Mouse (Mus musculus) liver, postnatal 0 days (tissue): ENCODE data around the gene Rbfox1. TPM values are rescaled to one million over a fixed set of nuclear protein-coding genes. Genes with fewer than 3 reads are reported as not detected.

Experiments
- ATAC-seq: fragments of 200-750 bp; cut with Nextera tagmentation; 2 replicates; pipeline ENCODE4 v1.8.0; 2017; ENCODE audit warnings: mild to moderate bottlenecking, moderate library complexity
- DNase-seq: peaks from one replicate; pipeline ENCODE4 v3.0.0-alpha.2; 2016
- H3K27ac ChIP-seq: fragments of 300-500 bp; sonication (generic); 2 replicates; pipeline ENCODE4 v1.5.1; 2014; ENCODE audit warnings: antibody characterized with exemption, moderate library complexity, mild to moderate bottlenecking, low read depth
- H3K27me3 ChIP-seq: fragments of 300-500 bp; sonication (generic); 2 replicates; pipeline ENCODE4 v1.6.1; 2014; ENCODE audit warnings: low read length, control low read depth, mixed read lengths; ENCODE audit not compliant: insufficient read depth
- H3K36me3 ChIP-seq: fragments of 300-500 bp; sonication (generic); replicated peaks from 2 replicates; pipeline ENCODE4 v1.6.1; 2014; ENCODE audit warnings: mild to moderate bottlenecking, control low read depth, low read length, moderate library complexity, mixed read lengths; ENCODE audit not compliant: insufficient read depth
- H3K4me1 ChIP-seq: fragments of 300-500 bp; sonication (generic); 2 replicates; pipeline ENCODE4 v1.6.1; 2014; ENCODE audit warnings: antibody characterized with exemption, mild to moderate bottlenecking, control low read depth; ENCODE audit not compliant: insufficient read depth
- H3K4me2 ChIP-seq: fragments of 300-500 bp; sonication (generic); 2 replicates; pipeline ENCODE4 v1.6.1; 2014; ENCODE audit warnings: low read depth, mild to moderate bottlenecking, low read length, moderate library complexity, mixed read lengths
- H3K4me3 ChIP-seq: fragments of 300-500 bp; sonication (generic); 2 replicates; pipeline ENCODE4 v1.5.1; 2014; ENCODE audit warnings: low read depth, low read length
- H3K9ac ChIP-seq: fragments of 300-500 bp; sonication (generic); replicated peaks from 2 replicates; pipeline ENCODE4 v1.6.1; 2014; ENCODE audit warnings: mild to moderate bottlenecking, moderate library complexity
- H3K9me3 ChIP-seq: fragments of 300-500 bp; sonication (generic); 2 replicates; pipeline ENCODE4 v1.6.1; 2016; ENCODE audit warnings: mild to moderate bottlenecking, control low read depth, low read length, mixed read lengths
- CTCF ChIP-seq: sonication (generic); IDR thresholded peaks from 2 replicates; pipeline ENCODE4 v1.5.1; 2016; ENCODE audit warnings: antibody characterized with exemption, low read depth
- EP300 ChIP-seq: IDR thresholded peaks from 2 replicates; pipeline ENCODE4 v1.6.1; 2016; ENCODE audit warnings: antibody characterized with exemption, low read depth, mild to moderate bottlenecking
- WGBS: fragments of 180-500 bp; shearing (Covaris S2); extraction: QIAGEN DNeasy Blood & Tissue Kit; methylation state at CpG from one replicate; pipeline ENCODE4 v1.1.7; 2014; ENCODE audit not compliant: insufficient replicate concordance; 5-methylcytosine and 5-hydroxymethylcytosine counted together
- polyA plus RNA-seq: library from polyadenylated mRNA; unstranded; fragments of >200 nt; fragmentation: Nextera tagmentation; extraction: Ambion mirVana; gene quantifications from 2 replicates; pipeline ENCODE4 v1.2.1, GENCODE M21; 2015

Gene Rbfox1
- polyA plus RNA-seq, 1 experiment from 2014 or later, result 0.12 TPM

GRCm38 (mm10) chr16:6421623-6422145 lies 536.5 kb downstream of the Rbfox1 start:
- Histone ChIP-seq H3K27ac (no peak overlapping the region), H3K36me3 (no peaks in the 10 kb centered on the region), H3K9ac (no peak overlapping the region), H3K27me3 (no peaks in the 10 kb centered on the region), H3K4me3 (no peak overlapping the region), H3K4me1 (no peaks in the 10 kb centered on the region), H3K9me3 (0 out of 2 replicates have a peak, but pooled peaks cover 2% of the 10 kb centered on the region), H3K4me2 (no peak overlapping the region)
- DNase-seq (no peak), ATAC-seq (no peak)
- TF ChIP-seq EP300 (no peak), CTCF (no peak)
- WGBS, result 51% methylated on average over 3 of the region's 3 CpGs

- 72% methylated on average over 4 of the region's 4 CpGs for WGBS
- no peak for DNase-seq
- no peaks in the 10 kb centered on the region for H3K4me1 ChIP-seq
Observed at GRCm38 (mm10) chr16:6423878-6424409, 538.8 kb downstream of the Rbfox1 start.

GRCm38 (mm10) chr16:6424738-6425137 lies 539.6 kb downstream of the Rbfox1 start:
- whole genome bisulfite sequencing, result 76% methylated on average over 2 of the region's 2 CpGs
- H3K27me3 ChIP-seq, result no peaks in the 10 kb centered on the region
- no peak overlapping the region for H3K27ac ChIP-seq
- ATAC-seq (no peak), DNase-seq (no peak)
- H3K4me2 ChIP-seq, result no peak overlapping the region
- no peaks in the 10 kb centered on the region for H3K4me1 ChIP-seq
- H3K4me3 ChIP-seq, result no peak overlapping the region
- H3K9ac ChIP-seq, result no peak overlapping the region
- TF ChIP-seq CTCF, result no peak
- no peak for TF ChIP-seq EP300
- H3K9me3 ChIP-seq, result 0 out of 2 replicates have a peak, but pooled peaks cover 2% of the 10 kb centered on the region
- H3K36me3 ChIP-seq, result no peaks in the 10 kb centered on the region

More at GRCm38 (mm10) chr16:6423878-6424409, 538.8 kb downstream of the Rbfox1 start:
- Histone ChIP-seq H3K36me3 (no peaks in the 10 kb centered on the region), H3K9ac (no peak overlapping the region), H3K27me3 (no peaks in the 10 kb centered on the region), H3K4me3 (no peak overlapping the region), H3K4me2 (no peak overlapping the region), H3K27ac (no peak overlapping the region), H3K9me3 (0 out of 2 replicates have a peak, but pooled peaks cover 2% of the 10 kb centered on the region)
- ATAC-seq, result no peak
- TF ChIP-seq EP300, result no peak
- no peak for TF ChIP-seq CTCF

- Histone ChIP-seq H3K4me1 (no peaks in the 10 kb centered on the region), H3K9me3 (no peaks in the 10 kb centered on the region), H3K27me3 (no peaks in the 10 kb centered on the region), H3K4me2 (no peak overlapping the region), H3K36me3 (no peaks in the 10 kb centered on the region), H3K4me3 (no peak overlapping the region), H3K27ac (no peak overlapping the region), H3K9ac (no peak overlapping the region)
- no peak for DNase-seq
- ATAC-seq, result no peak
- TF ChIP-seq EP300 (no peak), CTCF (no peak)
- WGBS, result 79% methylated on average over 12 of the region's 12 CpGs
Observed at GRCm38 (mm10) chr16:6427292-6428281, 542.4 kb downstream of the Rbfox1 start.

GRCm38 (mm10) chr16:6430981-6431380 lies 545.8 kb downstream of the Rbfox1 start:
- no peaks in the 10 kb centered on the region for H3K9me3 ChIP-seq
- no peak overlapping the region for H3K4me2 ChIP-seq
- no peaks in the 10 kb centered on the region for H3K27me3 ChIP-seq
- H3K9ac ChIP-seq, result no peak overlapping the region
- 79% methylated on average over 2 of the region's 2 CpGs for WGBS
- no peak overlapping the region for H3K27ac ChIP-seq
- ATAC-seq (no peak), DNase-seq (no peak)
- H3K4me3 ChIP-seq, result no peak overlapping the region
- no peaks in the 10 kb centered on the region for H3K4me1 ChIP-seq
- no peaks in the 10 kb centered on the region for H3K36me3 ChIP-seq
- TF ChIP-seq CTCF, result no peak
- no peak for TF ChIP-seq EP300

GRCm38 (mm10) chr16:6436445-6436844 lies 551.3 kb downstream of the Rbfox1 start:
- Histone ChIP-seq H3K27ac (no peak overlapping the region), H3K9ac (no peak overlapping the region), H3K36me3 (no peaks in the 10 kb centered on the region), H3K4me3 (no peak overlapping the region), H3K9me3 (no peaks in the 10 kb centered on the region), H3K27me3 (no peaks in the 10 kb centered on the region), H3K4me2 (no peak overlapping the region), H3K4me1 (no peaks in the 10 kb centered on the region)
- DNase-seq, result no peak
- 58% methylated on average over 2 of the region's 2 CpGs for WGBS
- TF ChIP-seq EP300 (no peak), CTCF (peak; percentile 42)
- no peak for ATAC-seq
